In genomic region chr4:119053241-119053640, GRCm38 (mm10) we compare ENCODE assay signal across 21 mouse cellular contexts. TPM values are rescaled to one million over a fixed set of nuclear protein-coding genes. Genes with fewer than 3 reads are reported as not detected.
DNase-seq lines count a peak whose midpoint lies in the region; ATAC-seq lines count a peak whose summit lies in the region.
"Had no signal": no experiment of that assay in that cellular context is flagged by ENCODE, and none has a peak within 500 bp of the region (broad histone marks: within the 10 kb centered on the region; RNA-seq: fewer than 3 reads in every experiment).

No protein-coding gene starts in this region.

- no peaks in the 10 kb centered on the region for H3K27me3 ChIP-seq in heart, embryonic 10.5 days (ENCODE audit: insufficient read depth, poor library complexity, severe bottlenecking)
- no peaks in the 10 kb centered on the region for H3K27me3 ChIP-seq in kidney, embryonic 15.5 days
- H3K27me3 ChIP-seq in liver, embryonic 12.5 days (replicated peaks): peaks cover 15% of the 10 kb centered on the region; the same call in 1 of the 2 replicates
- H3K27me3 ChIP-seq in liver, embryonic 16.5 days (ENCODE audit: control insufficient read depth, insufficient read depth, low read depth, low read length): no peaks in the 10 kb centered on the region; the same call in 1 of the 2 replicates
- H3K27me3 ChIP-seq: forebrain, embryonic 15.5 days; heart, embryonic 15.5 days; hindbrain, embryonic 12.5 days; Patski had no signal

- 87% methylated on average over 4 of the region's 4 CpGs for WGBS in heart, embryonic 10.5 days
- 79% methylated on average over 4 of the region's 4 CpGs for WGBS in kidney, embryonic 15.5 days
- WGBS in liver, embryonic 12.5 days (ENCODE audit: insufficient replicate concordance): 73% methylated on average over 4 of the region's 4 CpGs
- WGBS in liver, embryonic 16.5 days (ENCODE audit: insufficient replicate concordance): 69% methylated on average over 4 of the region's 4 CpGs

- no peaks in the 10 kb centered on the region for H3K36me3 ChIP-seq in heart, embryonic 10.5 days
- H3K36me3 ChIP-seq in kidney, embryonic 15.5 days: no peaks in the 10 kb centered on the region
- no peaks in the 10 kb centered on the region for H3K36me3 ChIP-seq in liver, embryonic 12.5 days
- H3K36me3 ChIP-seq in liver, embryonic 16.5 days (ENCODE audit: control insufficient read depth, insufficient read depth): no peaks in the 10 kb centered on the region
- H3K36me3 ChIP-seq: embryonic facial prominence, embryonic 10.5 days; forebrain, embryonic 15.5 days; heart, embryonic 15.5 days; hindbrain, embryonic 12.5 days had no signal

- H3K4me3 ChIP-seq in heart, embryonic 10.5 days: no peak overlapping the region
- no peak overlapping the region for H3K4me3 ChIP-seq in kidney, embryonic 15.5 days (replicated peaks)
- H3K4me3 ChIP-seq in liver, embryonic 12.5 days: no peak overlapping the region
- peak overlapping the region; percentile 20; the same call in 1 of the 2 replicates for H3K4me3 ChIP-seq in liver, embryonic 16.5 days (ENCODE audit: low read depth, low read length)
- H3K4me3 ChIP-seq: embryonic facial prominence, embryonic 10.5 days; forebrain, embryonic 15.5 days; heart, adult 2 months; heart, embryonic 15.5 days; hindbrain, embryonic 12.5 days had no signal

- no peak overlapping the region for H3K4me2 ChIP-seq in kidney, embryonic 15.5 days
- peak overlapping the region; percentile 64 for H3K4me2 ChIP-seq in liver, embryonic 12.5 days
- peak overlapping the region; percentile 56 for H3K4me2 ChIP-seq in liver, embryonic 16.5 days (ENCODE audit: low read depth, low read length)
- H3K4me2 ChIP-seq: forebrain, embryonic 15.5 days; heart, embryonic 15.5 days; hindbrain, embryonic 12.5 days had no signal

- H3K9me3 ChIP-seq in heart, embryonic 10.5 days: no peaks in the 10 kb centered on the region
- H3K9me3 ChIP-seq in kidney, embryonic 15.5 days (replicated peaks): no peaks in the 10 kb centered on the region
- no peaks in the 10 kb centered on the region for H3K9me3 ChIP-seq in liver, embryonic 12.5 days (replicated peaks)
- no peaks in the 10 kb centered on the region for H3K9me3 ChIP-seq in liver, embryonic 16.5 days (replicated peaks; ENCODE audit: control insufficient read depth, low read length)
- H3K9me3 ChIP-seq: embryonic facial prominence, embryonic 10.5 days; forebrain, embryonic 15.5 days; heart, embryonic 15.5 days; hindbrain, embryonic 12.5 days had no signal

- no peak overlapping the region for H3K9ac ChIP-seq in kidney, embryonic 15.5 days
- peak overlapping the region; percentile 78 for H3K9ac ChIP-seq in liver, embryonic 12.5 days
- peak overlapping the region; percentile 39 for H3K9ac ChIP-seq in liver, embryonic 16.5 days (ENCODE audit: low read depth, low read length)
- H3K9ac ChIP-seq: forebrain, embryonic 15.5 days; heart, embryonic 15.5 days; hindbrain, embryonic 12.5 days had no signal

- no peak for ATAC-seq in kidney, embryonic 15.5 days (replicated peaks; ENCODE audit: low FRiP score)
- no peak for ATAC-seq in liver, embryonic 12.5 days
- ATAC-seq in liver, embryonic 16.5 days (ENCODE audit: low read depth): no peak; the same call in 1 of the 2 replicates
- ATAC-seq: activated CD4-positive, CD25-positive, alpha-beta regulatory T cell, adult 4 months; forebrain, embryonic 15.5 days; hindbrain, embryonic 16.5 days; inflammation-experienced regulatory T-cells, adult 6 months; Patski had no signal

- DNase-seq in heart, embryonic 10.5 days (ENCODE audit: low spot score): no peak
- DNase-seq in heart, postnatal 4 days: no peak
- no peak for DNase-seq in kidney, adult 9 months
- DNase-seq in right cerebral cortex, adult 2 months (ENCODE audit: low spot score in 2 of 2): no peak
- no peak for DNase-seq in ovary, postnatal 10 days (ENCODE audit: low spot score)
- DNase-seq: adrenal gland, postnatal 14 days; cerebellum, adult 18-20 months; cerebellum, adult 9-11 months; heart, adult 2 months; heart, postnatal 36 days had no signal

- H3K4me1 ChIP-seq in heart, embryonic 10.5 days: peaks cover 55% of the 10 kb centered on the region
- peaks cover 15% of the 10 kb centered on the region; the same call in 1 of the 2 replicates for H3K4me1 ChIP-seq in kidney, embryonic 15.5 days
- H3K4me1 ChIP-seq in liver, embryonic 12.5 days: peaks cover 78% of the 10 kb centered on the region
- peaks cover 60% of the 10 kb centered on the region for H3K4me1 ChIP-seq in liver, embryonic 16.5 days (ENCODE audit: control insufficient read depth, low read depth, low read length)
- H3K4me1 ChIP-seq: forebrain, embryonic 15.5 days; hindbrain, embryonic 12.5 days had no signal

- H3K27ac ChIP-seq in heart, embryonic 10.5 days: peak overlapping the region; percentile 62
- 0 out of 2 replicates have a peak overlapping the region, but pooled peaks have one; percentile 9 for H3K27ac ChIP-seq in kidney, embryonic 15.5 days
- peak overlapping the region; percentile 99 for H3K27ac ChIP-seq in liver, embryonic 12.5 days
- peak overlapping the region; percentile 95 for H3K27ac ChIP-seq in liver, embryonic 16.5 days (ENCODE audit: low read length)
- H3K27ac ChIP-seq: embryonic facial prominence, embryonic 10.5 days; forebrain, embryonic 15.5 days; heart, adult 2 months; heart, embryonic 15.5 days; hindbrain, embryonic 12.5 days had no signal

RNA-seq across cellular contexts. Expression of gene Slc2a1, which starts 55.3 kb away (rescaled TPM):
- 549 and 607 TPM in 2 replicates for polyA plus RNA-seq in heart, embryonic 10.5 days (2016; fragmentation: Nextera tagmentation; extraction: Ambion mirVana)
- total RNA-seq in heart, postnatal 4 days (2021): 10 to 100 TPM; 15.2 to 16.2 TPM
- 78.5 and 91.6 TPM in 2 replicates for polyA plus RNA-seq in kidney, embryonic 15.5 days (2015; fragmentation: Nextera tagmentation; extraction: Ambion mirVana)
- 309 TPM in 2 replicates for polyA plus RNA-seq in liver, embryonic 12.5 days (2016; fragmentation: Nextera tagmentation; extraction: Ambion mirVana)
- polyA plus RNA-seq in liver, embryonic 16.5 days (2015; fragmentation: Nextera tagmentation; extraction: Ambion mirVana): 288 and 291 TPM in 2 replicates

Comparison
In these comparisons a context has a peak if more than half of its experiments do, and no peak if none do; other contexts are left out.
1. H3K27ac ChIP-seq: peak in every context shown above with its lines; median percentile 99 in liver, embryonic 12.5 days; 95 in liver, embryonic 16.5 days; 62 in heart, embryonic 10.5 days; 9 in kidney, embryonic 15.5 days.